Mouse (Mus musculus): ENCODE results near the gene Kansl3. TPM values are rescaled to one million over a fixed set of nuclear protein-coding genes. Genes with fewer than 3 reads are reported as not detected.

Gene Kansl3
- polyA plus RNA-seq (2016; fragmentation: Nextera tagmentation; extraction: Ambion mirVana) = 44.5 and 47.0 TPM in 2 replicates

- H3K9me3 ChIP-seq = no peaks in the 10 kb centered on the region
- 4% methylated on average over 61 of the region's 61 CpGs for WGBS
- H3K4me3 ChIP-seq = peak within 1 kb of the TSS; percentile 95
- H3K27me3 ChIP-seq (ENCODE audit: insufficient read depth, poor library complexity, severe bottlenecking) = no peaks in the 10 kb centered on the region
- H3K27ac ChIP-seq = peak within 1 kb of the TSS; percentile 98
- peaks cover 16% of the 10 kb centered on the region for H3K4me1 ChIP-seq (replicated peaks)
- peaks cover 24% of the 10 kb centered on the region for H3K36me3 ChIP-seq
- DNase-seq (ENCODE audit: low spot score) = peak; percentile 93
Measured at GRCm38 (mm10) chr1:36368969-36369645, at the start of gene Kansl3. Kansl3 (minus strand) TSS chr1:36369181.

DNA sequence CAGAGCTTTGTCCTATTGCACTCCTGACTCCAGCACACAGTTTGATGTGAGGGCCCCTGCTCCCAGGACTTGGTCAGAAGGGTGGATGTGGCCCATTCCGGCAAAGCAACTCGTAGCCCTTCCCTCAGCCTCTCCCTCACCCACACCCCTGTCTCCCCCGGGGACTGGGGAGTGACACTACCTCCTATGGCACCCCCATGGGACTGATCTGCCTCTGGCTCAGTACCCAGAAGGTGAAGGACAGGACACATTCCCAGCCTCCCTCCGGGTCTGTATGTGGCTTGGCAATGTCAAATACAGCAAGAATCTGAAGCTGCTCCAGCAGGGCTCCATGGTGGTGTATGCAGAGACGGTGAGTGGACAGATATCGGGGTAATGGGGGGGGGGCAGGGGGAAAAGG, 35.5 kb upstream of the Kansl3 start:
- H3K27ac ChIP-seq = no peak overlapping the region
- no peak for DNase-seq (ENCODE audit: low spot score)
- 85% methylated on average over 6 of the region's 6 CpGs for WGBS

GRCm38 (mm10) chr1:36401509-36401908, 32.5 kb upstream of the Kansl3 start:
- Histone ChIP-seq H3K27ac (no peak overlapping the region), H3K9me3 (no peaks in the 10 kb centered on the region), H3K27me3 (ENCODE audit: insufficient read depth, poor library complexity, severe bottlenecking) (no peaks in the 10 kb centered on the region), H3K4me1 (replicated peaks) (peaks cover 4% of the 10 kb centered on the region), H3K4me3 (no peak overlapping the region), H3K36me3 (no peaks in the 10 kb centered on the region)
- no peak for DNase-seq (ENCODE audit: low spot score)
- WGBS = 81% methylated on average over 4 of the region's 4 CpGs

More for the DNA sequence above, 35.5 kb upstream of the Kansl3 start:
- peaks cover 4% of the 10 kb centered on the region for H3K4me1 ChIP-seq (replicated peaks)
- no peaks in the 10 kb centered on the region for H3K9me3 ChIP-seq
- no peak overlapping the region for H3K4me3 ChIP-seq
- H3K36me3 ChIP-seq = no peaks in the 10 kb centered on the region
- no peaks in the 10 kb centered on the region for H3K27me3 ChIP-seq (ENCODE audit: insufficient read depth, poor library complexity, severe bottlenecking)

GRCm38 (mm10) chr1:36397041-36397440, 28.1 kb upstream of the Kansl3 start:
- no peak overlapping the region for H3K27ac ChIP-seq
- peaks cover 4% of the 10 kb centered on the region; the same call in 1 of the 2 replicates for H3K4me1 ChIP-seq (replicated peaks)
- no peaks in the 10 kb centered on the region for H3K9me3 ChIP-seq
- no peak overlapping the region for H3K4me3 ChIP-seq
- H3K27me3 ChIP-seq (ENCODE audit: insufficient read depth, poor library complexity, severe bottlenecking) = no peaks in the 10 kb centered on the region
- DNase-seq (ENCODE audit: low spot score) = peak; percentile 3
- no peaks in the 10 kb centered on the region for H3K36me3 ChIP-seq
- WGBS = 24% methylated on average over 6 of the region's 6 CpGs

GRCm38 (mm10) chr1:36379582-36379981, 10.6 kb upstream of the Kansl3 start:
- WGBS = 69% methylated on average over 4 of the region's 4 CpGs
- H3K36me3 ChIP-seq = no peaks in the 10 kb centered on the region
- H3K4me1 ChIP-seq (replicated peaks) = 0 out of 2 replicates have a peak, but pooled peaks cover 2% of the 10 kb centered on the region
- H3K27me3 ChIP-seq (ENCODE audit: insufficient read depth, poor library complexity, severe bottlenecking) = no peaks in the 10 kb centered on the region
- no peak overlapping the region for H3K27ac ChIP-seq
- no peak overlapping the region for H3K4me3 ChIP-seq
- DNase-seq (ENCODE audit: low spot score) = no peak
- no peaks in the 10 kb centered on the region for H3K9me3 ChIP-seq

DNA sequence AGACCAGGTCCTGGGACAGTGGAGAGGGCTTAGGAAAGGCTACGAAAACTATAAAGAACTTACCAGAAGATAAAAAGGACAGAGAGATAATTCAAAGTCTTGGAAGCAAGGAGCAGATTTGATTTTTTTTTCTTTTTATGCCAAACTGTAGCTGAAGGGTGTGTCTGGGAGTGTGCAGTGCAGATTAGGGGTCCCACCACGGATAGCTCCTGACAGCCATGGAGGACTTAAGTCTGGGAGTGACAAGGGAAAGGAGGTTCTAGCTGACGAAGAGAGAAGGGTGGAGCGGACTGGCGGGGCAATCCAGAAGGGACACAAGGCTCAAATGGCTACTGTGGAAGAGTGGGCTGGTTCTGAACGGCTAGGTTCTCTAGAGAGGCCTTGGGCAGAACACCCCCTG, 9.9 kb upstream of the Kansl3 start:
- H3K36me3 ChIP-seq = no peaks in the 10 kb centered on the region
- WGBS = 78% methylated on average over 6 of the region's 6 CpGs

DNA sequence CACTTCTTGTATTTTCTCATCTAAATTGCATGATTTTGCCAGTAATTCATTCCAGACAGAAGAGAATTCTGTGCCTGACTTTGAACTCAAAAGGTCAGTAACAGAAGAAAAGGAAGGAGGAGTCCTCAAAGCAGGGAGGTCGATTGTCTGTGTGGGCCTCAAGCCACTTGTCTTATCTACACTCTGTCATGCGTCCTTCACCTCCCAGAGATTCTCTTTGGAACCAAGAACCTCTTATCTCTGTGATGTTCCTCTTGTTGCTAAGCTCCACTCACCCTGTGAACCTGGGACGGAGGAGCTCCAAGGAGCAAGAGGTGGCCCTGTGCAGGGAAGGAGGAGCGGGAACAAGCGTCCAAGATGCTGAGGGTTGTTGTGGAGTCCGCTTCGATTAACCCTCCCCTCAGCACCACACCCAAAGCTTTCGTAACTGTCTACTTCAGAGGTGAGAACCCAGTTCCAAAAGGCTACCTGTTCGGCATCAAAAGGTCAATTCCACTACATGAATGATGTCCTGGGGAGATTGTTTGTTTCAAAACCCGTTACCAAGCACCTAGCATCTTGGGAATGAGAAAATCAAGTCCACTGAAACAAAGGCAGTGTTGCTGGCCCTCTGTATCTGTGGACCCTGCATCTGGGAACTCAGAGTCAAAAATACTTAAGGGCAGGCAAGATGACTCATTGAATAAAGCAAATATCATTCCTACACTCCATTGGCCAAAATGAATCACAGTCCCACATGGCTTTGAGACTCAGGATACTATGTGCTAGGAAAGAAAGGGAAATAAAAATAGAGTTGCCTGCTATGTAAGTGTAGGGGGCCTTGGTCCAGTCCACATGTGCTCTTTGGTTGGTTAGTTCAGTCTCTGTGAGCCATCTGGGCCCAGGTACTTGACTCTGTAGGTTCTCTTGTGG, 3.2 kb upstream of the Kansl3 start, which contains the start of gene Fer1l5:
Fer1l5 (plus strand) TSS at position 358 of the 912 bp plus-strand sequence.
- DNase-seq (ENCODE audit: low spot score) = no peak
- Histone ChIP-seq H3K4me3 (no peak within 1 kb of the TSS), H3K27me3 (ENCODE audit: insufficient read depth, poor library complexity, severe bottlenecking) (no peaks in the 10 kb centered on the region), H3K9me3 (no peaks in the 10 kb centered on the region), H3K27ac (no peak within 1 kb of the TSS), H3K4me1 (replicated peaks) (peaks cover 15% of the 10 kb centered on the region), H3K36me3 (no peaks in the 10 kb centered on the region)
- WGBS = 83% methylated on average over 10 of the region's 10 CpGs

More for the DNA sequence above, 9.9 kb upstream of the Kansl3 start:
- no peak overlapping the region for H3K4me3 ChIP-seq
- H3K27me3 ChIP-seq (ENCODE audit: insufficient read depth, poor library complexity, severe bottlenecking) = no peaks in the 10 kb centered on the region
- no peaks in the 10 kb centered on the region for H3K4me1 ChIP-seq (replicated peaks)
- DNase-seq (ENCODE audit: low spot score) = no peak
- H3K27ac ChIP-seq = no peak overlapping the region
- no peaks in the 10 kb centered on the region for H3K9me3 ChIP-seq

DNA sequence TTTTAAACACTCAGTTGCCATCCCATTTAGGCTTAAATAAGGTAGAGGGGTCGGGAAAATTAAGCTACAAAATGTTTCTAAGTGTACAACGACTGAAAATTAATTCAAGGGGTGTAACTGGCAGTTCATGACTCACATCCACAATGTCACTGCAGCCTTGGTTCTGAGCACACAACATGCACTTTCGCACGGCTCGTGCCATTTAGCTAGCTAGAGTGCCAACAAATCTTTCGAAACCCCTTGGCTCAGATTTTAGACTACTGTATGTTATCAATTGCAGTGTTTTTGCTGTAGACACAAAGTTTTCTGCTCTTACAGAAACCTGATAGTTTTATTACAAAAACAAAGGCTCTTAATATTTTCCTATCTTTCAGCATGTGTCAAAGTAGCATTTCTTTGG, 1.9 kb upstream of the Kansl3 start:
- 85% methylated on average over 6 of the region's 6 CpGs for WGBS
- no peaks in the 10 kb centered on the region for H3K27me3 ChIP-seq (ENCODE audit: insufficient read depth, poor library complexity, severe bottlenecking)
- peaks cover 16% of the 10 kb centered on the region for H3K4me1 ChIP-seq (replicated peaks)
- H3K4me3 ChIP-seq = no peak overlapping the region
- DNase-seq (ENCODE audit: low spot score) = no peak
- no peaks in the 10 kb centered on the region for H3K9me3 ChIP-seq
- H3K36me3 ChIP-seq = peaks cover 7% of the 10 kb centered on the region
- H3K27ac ChIP-seq = no peak overlapping the region

GRCm38 (mm10) chr1:36368112-36368968, 641 bp downstream of the Kansl3 start:
- Histone ChIP-seq H3K27ac (peak overlapping the region; percentile 98), H3K9me3 (no peaks in the 10 kb centered on the region), H3K4me1 (replicated peaks) (peaks cover 16% of the 10 kb centered on the region), H3K27me3 (ENCODE audit: insufficient read depth, poor library complexity, severe bottlenecking) (no peaks in the 10 kb centered on the region), H3K4me3 (peak overlapping the region; percentile 95), H3K36me3 (peaks cover 32% of the 10 kb centered on the region)
- 6% methylated on average over 55 of the region's 55 CpGs for WGBS
- DNase-seq (ENCODE audit: low spot score) = peak; percentile 4

GRCm38 (mm10) chr1:36367698-36368097, 1.3 kb downstream of the Kansl3 start:
- Histone ChIP-seq H3K27me3 (ENCODE audit: insufficient read depth, poor library complexity, severe bottlenecking) (no peaks in the 10 kb centered on the region), H3K4me3 (peak overlapping the region; percentile 95), H3K9me3 (no peaks in the 10 kb centered on the region), H3K36me3 (peaks cover 38% of the 10 kb centered on the region), H3K4me1 (replicated peaks) (peaks cover 16% of the 10 kb centered on the region), H3K27ac (no peak overlapping the region)
- 70% methylated on average over 12 of the region's 12 CpGs for WGBS
- DNase-seq (ENCODE audit: low spot score) = no peak

GRCm38 (mm10) chr1:36356955-36357695, 11.9 kb downstream of the Kansl3 start:
- H3K4me3 ChIP-seq = no peak overlapping the region
- peaks cover 95% of the 10 kb centered on the region for H3K36me3 ChIP-seq
- no peak for DNase-seq (ENCODE audit: low spot score)
- no peaks in the 10 kb centered on the region for H3K27me3 ChIP-seq (ENCODE audit: insufficient read depth, poor library complexity, severe bottlenecking)
- H3K4me1 ChIP-seq (replicated peaks) = no peaks in the 10 kb centered on the region
- WGBS = 94% methylated on average over 5 of the region's 5 CpGs
- no peaks in the 10 kb centered on the region for H3K9me3 ChIP-seq
- H3K27ac ChIP-seq = no peak overlapping the region

DNA sequence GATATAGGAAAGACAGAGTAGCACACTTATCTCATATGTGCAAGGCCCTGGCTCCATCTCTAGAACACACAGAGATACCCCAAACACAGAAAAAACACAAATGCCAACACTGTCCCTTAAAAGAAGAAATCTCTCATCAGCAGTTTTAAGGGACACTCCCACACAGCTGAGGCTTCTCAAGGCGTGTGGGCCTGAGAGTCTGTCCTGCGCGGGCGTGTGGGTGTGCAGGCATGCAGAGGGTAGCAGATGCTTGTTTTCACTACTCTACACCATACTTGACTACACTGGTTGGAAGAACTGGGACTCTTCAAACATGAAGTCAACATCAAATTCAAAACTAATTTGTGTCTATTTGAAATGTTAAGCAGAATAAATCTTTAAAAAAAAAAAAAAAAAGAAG, 16.6 kb downstream of the Kansl3 start:
- Histone ChIP-seq H3K27ac (no peak overlapping the region), H3K36me3 (peaks cover 98% of the 10 kb centered on the region), H3K9me3 (no peaks in the 10 kb centered on the region), H3K4me1 (replicated peaks) (no peaks in the 10 kb centered on the region), H3K27me3 (ENCODE audit: insufficient read depth, poor library complexity, severe bottlenecking) (no peaks in the 10 kb centered on the region), H3K4me3 (no peak overlapping the region)
- WGBS = 86% methylated on average over 4 of the region's 4 CpGs
- no peak for DNase-seq (ENCODE audit: low spot score)
